Mouse (Mus musculus): ENCODE results near the gene AU021092. TPM values are rescaled to one million over a fixed set of nuclear protein-coding genes. Genes with fewer than 3 reads are reported as not detected.

Gene AU021092
- total RNA-seq, 4 experiments from 2014 or later: 5.2 to 6.2 (median 5.6) TPM

DNA sequence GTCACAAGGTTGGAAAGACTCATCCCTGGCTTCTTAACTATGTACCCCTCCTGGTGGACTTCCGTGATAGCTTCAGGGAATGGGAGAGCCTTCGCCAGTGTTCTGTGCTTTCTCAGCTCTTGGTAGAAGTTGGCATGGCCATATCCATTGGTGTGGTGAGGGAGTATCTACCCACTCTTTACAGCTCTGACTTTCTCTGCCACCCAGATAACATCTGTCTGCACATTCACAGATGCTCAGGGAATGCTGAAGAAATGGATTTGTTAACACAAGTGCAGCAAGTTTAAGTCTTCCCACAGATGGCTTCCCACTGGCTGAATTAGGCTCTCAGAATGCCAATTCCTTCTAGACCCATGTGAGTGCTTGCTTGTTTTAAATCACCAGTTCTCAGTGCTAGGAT is 8.0 kb downstream of the AU021092 start:
- DNase-seq (ENCODE audit: low spot score in 2 of 2): no peak

DNA sequence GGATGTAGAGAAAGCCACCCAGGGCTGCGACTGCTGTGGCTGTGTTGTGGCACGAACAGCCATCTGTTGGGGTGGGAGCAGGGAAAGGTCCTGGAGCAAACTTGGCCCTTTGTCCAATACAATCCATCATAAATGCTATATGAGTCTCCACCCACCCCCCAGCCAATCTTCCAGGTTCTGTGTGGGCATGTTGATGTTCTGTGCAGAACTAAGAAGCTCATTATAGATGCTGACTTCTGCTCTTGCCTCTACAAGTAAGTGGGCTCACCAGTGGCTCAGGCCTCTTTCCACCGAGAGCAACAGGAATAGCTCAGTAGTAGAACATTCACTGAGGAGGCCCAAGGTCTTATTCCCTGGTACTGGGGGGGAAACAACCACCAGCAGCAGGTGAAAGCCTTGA is 9.9 kb downstream of the AU021092 start:
- no peak for DNase-seq (ENCODE audit: low spot score in 2 of 2)

DNA sequence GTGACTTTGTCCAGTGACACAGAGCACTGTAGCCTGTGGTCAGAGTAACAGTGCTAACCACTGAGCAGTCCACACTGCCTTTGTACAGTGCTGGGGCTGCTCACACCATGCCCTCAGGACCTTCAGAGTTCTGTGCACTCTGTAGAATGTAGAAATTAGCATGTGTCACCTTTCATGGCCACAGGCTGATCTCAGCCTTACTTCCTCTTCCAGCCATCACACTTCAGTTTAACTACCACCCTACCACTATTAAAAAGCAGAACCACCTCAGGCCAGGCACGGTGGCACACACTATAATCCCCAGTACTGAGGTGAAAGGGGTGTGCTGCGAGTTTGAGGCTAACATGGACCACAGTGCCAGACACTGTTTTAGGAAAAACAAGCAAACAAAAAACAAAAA is 11.7 kb downstream of the AU021092 start:
- no peak for DNase-seq (ENCODE audit: low spot score in 2 of 2)

DNA sequence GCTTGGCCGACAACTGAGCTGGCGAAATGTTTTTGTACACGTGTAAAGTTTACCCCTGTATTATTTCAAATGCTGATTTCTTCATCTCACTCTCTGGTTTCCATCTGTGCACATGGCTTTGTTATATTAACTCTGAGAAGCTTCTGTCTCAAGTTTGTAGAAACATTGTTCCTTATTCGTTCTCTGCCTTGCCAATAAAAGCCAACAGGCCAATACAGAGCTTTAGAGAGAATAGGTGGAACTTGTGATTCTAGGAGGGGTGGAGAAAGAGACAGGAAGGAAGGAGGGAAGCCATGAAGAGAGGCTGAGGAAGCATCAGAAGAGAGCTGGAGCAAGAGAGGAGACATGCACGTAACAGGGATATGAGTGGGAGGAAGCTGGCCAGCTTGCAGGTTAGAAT is 16.0 kb downstream of the AU021092 start:
- DNase-seq (ENCODE audit: low spot score in 2 of 2): no peak

DNA sequence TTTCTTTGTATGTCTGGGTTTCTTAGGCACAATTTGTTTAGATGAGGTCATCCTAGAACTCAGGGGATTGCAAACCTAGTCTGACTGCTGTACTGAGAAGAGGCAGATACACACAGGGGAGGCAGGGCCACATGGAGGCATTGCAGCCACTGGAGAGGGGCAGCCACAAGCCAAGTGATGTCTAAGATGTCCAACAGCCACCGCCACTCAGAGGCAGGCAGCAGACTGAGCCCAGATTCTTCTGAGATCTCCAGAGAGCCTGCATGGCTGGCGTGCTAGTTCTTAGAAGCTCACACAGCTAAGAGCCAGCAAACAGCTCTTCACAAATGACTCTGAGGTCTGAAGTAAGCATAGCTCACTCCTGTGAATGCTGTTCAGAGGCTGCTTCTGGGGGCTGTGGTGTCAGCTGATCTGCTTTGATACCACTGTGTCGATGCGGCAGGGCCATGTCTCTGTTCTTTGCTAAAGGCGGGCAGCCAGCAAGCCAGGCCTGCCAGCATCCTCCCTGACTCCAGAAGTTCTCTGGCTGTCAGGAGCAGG is 16.6 kb downstream of the AU021092 start:
- DNase-seq (ENCODE audit: low spot score in 2 of 2): no peak

DNA sequence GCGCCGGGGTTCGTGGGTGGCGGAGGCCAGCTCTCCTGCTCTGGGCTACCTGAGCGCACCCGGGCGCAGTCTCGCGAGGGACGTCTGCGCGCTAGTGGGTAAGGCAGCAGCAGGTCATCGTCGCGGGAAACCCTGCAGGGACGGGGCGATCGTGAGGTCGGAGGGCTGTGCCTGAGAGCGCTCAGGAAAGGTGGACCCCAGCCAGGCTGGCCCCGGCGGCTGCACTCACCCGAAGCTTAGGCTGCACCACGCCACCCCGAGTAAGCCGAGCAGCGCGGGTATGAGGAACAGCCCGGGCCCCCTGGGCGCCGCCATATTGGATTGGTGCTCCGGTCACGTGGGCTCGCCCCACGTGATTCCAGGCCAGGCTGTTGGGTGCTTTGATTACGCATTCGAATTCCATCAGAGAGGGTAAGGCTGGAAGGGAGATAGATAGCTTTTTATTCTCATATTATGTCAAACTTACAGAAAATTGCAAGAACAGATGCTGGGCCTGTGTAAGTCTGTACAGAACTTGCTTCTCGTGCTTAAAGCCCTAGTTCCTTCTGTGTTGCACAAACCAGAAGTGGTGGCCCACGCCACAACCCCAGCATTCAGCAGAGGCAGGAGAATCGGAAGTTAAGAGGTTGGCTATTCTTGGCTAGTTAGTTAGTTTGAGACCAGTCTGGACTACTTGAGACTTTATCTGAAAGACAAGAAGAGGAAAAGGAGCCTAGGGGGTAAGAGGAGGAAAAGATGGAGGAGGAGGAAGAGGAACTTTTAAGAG is 18.2 kb downstream of the AU021092 start, which contains the start of gene Nagpa:
Gene Nagpa, minus strand, starts transcription at position 345 of the 766 bp plus-strand sequence.
- DNase-seq (ENCODE audit: low spot score in 2 of 2): peak; percentile 76 to 78

DNA sequence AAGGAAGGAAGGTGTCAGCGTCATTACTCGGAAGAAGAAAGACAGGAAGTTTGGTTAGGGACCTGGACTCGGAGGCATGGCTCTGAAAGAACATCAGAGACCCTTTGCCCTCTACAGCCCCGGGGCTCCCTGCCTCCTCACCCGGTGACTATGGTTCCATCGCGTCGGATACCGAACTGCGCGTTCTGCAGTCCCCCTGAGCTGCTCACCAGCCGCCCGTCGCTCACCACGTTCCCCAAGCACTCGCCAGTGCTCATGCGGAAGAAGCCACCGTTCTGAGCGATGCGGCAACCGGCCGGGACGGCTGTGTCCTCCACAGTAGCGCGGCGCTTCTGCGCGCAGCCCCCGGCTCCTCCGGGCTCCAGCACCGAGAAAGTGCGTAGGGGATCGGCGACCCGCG is 18.9 kb downstream of the AU021092 start:
- no peak for DNase-seq (ENCODE audit: low spot score in 2 of 2)

DNA sequence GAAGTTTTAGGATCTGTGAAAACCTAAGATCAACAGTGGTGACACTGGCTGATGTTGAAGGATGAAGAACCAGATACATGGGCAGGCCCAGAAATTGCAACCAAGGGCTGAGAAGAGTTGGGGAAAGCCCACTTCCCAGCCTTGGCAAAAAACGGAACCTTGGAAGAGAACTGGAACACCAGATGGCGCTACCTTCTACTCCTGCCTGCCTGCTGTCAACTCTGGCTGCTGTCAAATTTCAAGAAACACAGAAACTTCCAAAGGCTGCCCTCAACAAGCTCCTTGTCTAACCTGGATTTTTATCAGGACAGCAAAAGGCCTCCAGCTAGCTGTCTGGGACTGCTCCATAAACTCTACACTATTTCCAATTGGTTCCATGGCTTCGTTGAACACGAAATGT is 19.4 kb downstream of the AU021092 start:
- DNase-seq (ENCODE audit: low spot score in 2 of 2): peak in 1 of 2 experiments; percentile 52

DNA sequence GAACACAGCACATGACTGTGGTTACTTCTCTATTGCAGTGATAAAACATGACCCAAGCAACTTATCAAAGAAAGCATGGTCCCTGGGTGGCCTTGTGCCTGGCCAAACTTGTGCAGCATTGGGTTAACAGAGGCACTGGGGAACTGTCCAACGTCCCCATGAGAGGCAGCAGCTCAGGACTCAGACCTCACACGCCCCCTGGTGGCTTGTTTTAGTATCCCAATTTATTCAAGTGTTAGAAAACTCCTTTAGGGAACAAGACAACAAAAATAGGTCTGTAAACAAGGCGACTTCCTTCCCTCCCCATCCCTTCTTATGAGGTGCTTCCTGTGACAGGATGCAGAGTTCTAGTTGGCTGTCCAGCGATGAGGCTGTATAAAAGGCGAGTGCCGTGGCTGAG is 27.0 kb downstream of the AU021092 start:
- DNase-seq (ENCODE audit: low spot score in 2 of 2): peak in 1 of 2 experiments; percentile 43

DNA sequence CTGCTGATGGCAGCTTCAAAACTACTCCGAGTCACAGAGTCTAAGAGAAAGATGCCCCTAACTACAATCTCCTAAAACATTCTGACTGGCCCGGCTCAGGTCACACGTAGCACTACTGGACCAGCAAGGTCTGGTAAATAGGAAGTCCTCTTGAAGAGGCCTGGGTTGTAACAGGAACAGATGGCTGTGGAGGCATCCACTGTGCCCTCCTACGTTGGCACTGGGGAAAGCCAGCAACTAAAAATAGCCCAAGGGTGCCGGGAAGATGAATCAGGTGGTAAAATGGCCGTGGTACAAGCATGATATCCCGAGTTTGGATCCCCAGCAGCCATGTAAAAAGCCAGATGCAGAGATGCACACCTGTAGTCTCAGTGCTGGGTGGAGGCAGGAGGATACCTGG is 35.9 kb downstream of the AU021092 start:
- DNase-seq (ENCODE audit: low spot score in 2 of 2): peak in 1 of 2 experiments; percentile 37

DNA sequence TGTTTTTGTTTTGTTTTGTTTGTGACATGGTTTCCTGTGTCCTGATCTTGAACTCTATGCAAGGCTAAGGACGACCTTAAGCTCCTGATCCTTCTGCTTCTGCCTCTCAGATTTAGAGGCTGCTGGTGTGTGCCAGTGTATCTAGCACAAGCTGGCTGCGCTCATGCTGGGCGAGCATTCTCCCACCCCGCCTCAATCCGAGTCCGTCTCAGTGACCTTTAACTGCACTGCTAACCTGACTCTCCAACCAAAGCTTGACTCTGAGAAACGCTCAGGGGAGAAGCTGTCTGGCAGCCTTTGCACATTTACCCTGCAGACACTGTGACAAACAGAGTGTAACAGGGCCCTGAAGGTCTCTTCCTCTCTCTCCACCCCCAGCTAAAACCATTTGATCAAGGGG is 36.4 kb downstream of the AU021092 start:
- DNase-seq (ENCODE audit: low spot score in 2 of 2): no peak

DNA sequence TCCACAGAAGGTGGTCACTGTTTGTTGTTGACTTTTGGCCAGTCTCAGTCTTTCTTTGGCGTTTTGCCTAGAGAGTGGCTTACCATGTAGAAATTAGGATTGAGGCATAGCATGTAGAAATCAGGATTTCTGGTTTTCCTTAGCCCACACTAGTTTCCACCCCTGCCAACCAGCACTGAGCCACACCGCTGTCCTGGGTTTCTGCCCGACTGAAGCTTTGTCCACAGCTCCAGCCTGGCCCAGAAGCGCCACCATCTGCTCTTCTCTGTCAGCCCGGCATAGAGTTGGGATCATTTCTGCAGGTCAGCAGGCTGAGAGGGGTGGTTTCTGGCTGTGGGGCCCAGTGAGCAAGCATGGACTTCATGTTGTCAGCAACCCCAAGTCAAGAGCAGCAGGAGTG is 37.1 kb downstream of the AU021092 start:
- no peak for DNase-seq (ENCODE audit: low spot score in 2 of 2)

DNA sequence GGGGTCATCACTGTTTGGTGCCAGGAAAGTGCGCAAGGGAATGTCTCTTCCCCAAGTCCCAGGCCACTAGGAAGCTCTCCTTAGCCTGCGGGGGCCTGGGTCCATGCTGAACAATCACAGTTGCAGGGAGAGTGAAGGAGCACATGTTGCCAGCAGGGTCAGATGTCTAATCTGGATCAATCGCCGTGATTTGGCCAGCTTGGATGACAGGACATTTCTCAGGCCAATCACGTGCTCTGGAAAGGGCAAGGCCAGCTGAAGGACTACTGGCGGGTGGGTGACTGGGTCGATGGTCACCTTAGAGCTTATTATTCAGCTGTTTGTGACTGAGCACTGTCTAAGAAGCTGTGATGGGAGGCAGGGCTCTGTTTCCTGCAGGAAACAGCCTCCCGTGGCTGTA is 38.0 kb downstream of the AU021092 start:
- no peak for DNase-seq (ENCODE audit: low spot score in 2 of 2)

DNA sequence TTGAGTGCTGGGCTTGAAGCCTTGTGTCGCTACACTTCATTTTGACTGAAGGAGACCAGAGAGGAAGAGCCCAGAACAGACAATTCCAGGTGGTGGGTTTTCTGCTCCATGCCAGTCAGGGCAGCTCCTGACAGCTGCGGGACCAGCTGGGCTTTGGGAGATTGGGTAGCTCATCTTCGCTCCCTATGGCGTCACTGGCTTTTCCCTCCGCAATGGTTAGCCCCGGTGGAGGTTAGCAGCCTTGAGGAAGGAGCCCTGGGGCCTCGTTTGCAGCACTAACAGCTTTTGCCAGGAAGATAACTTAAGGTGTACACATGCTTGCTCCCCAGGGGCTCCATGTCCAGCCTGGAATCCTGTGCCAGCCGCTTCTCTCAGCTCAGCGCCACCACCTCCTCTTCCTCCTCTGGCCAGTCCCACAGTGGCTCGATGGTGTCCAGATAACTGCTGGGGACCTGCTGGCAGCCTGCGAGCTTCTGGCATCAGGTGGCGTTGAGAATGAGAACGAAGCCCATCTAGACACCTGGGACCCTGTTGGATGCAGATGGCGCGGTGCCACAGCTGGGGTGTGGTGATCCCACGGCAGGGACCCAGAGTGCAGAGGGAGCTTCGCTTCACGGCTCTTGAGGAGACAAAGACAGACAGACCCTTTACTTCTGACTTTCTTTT is 38.7 kb downstream of the AU021092 start:
- no peak for DNase-seq (ENCODE audit: low spot score in 2 of 2)

DNA sequence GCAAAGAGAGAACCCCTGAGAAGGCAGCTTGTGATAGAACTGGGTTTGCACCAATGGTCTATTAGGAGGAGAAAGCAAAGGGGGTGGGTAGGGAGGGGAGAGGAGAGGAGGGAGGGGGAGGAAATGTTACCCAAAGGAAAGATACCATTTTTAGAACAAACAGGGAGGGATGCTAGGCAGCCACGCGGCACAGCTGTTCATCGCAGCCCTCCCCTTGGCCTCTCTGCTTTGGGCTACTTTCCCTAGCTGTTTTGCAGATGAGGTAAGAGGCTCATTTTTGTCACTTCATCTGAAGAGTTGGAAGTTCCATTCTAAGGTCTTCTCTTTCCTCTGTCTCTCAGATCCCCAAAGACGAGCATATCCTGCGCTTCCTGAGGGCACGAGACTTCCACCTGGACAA is 49.5 kb downstream of the AU021092 start:
- DNase-seq (ENCODE audit: low spot score in 2 of 2): no peak

DNA sequence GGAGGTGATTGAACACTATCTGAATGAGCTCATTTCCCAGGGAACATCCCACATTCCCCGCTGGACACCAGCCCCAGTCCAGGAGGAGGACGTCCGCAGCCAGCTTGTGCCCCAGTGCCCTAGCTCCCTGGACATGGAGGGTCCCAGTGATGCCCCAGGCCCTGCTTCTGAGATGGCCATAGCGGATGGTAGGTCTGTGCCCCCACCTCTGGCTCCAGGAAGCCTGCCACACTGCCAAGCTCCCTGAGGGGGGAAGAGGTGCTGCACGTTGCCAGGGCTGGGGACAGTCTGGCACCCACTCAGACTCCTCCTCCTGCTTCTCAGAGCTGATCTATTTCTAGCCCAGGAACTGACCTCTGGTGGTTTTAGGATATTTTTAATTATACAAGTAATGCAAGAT is 53.3 kb downstream of the AU021092 start:
- no peak for DNase-seq (ENCODE audit: low spot score in 2 of 2)

DNA sequence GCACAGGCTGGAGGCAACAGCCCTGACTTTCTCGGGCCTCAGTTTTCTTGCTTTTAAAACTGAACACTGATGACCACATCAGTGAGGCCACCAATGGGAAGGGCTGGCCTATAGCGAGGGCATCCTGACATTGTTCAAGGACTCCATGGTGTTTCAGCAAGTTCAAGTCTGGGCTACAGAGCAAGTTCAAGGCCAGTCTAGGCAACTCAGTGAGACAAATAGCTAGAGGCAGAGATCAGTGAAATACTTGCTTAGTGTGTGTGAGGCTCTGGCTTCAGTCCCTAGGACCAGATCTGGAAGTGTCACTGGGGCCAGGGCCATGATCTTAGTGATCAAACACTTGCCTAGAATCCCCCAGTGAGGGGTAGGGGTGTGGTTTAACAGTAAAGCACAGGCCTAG is 54.1 kb downstream of the AU021092 start:
- DNase-seq (ENCODE audit: low spot score in 2 of 2): no peak

DNA sequence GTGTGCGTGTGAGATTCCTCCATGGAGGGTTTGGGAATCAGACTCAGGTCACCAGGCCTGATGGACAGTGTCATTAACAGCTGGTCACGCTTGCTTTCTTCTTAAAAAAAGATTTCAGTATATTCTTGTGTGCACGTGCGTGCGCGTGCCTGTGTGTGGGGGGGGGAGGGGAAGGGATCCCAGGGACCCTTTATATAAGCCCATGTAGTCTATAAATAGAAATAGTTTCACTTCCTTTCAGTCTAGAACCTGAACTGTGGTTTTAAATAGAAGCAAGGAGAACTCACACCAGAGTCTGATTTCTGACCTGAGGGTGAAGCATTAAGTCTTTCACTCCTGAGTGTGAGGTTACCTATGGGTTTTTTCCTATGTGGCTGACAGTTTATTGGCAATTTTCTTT is 57.8 kb downstream of the AU021092 start:
- no peak for DNase-seq (ENCODE audit: low spot score in 2 of 2)

Small RNA genes within 50 kb of the gene (microRNA-seq; reads per million reads assigned to microRNA genes)
- gene Gm23689 (0 reads per million in 2 experiments), gene Gm26095 (0 reads per million in 2 experiments), gene Mir6364 (0 reads per million in 2 experiments)

Other genes starting within 250 kb of the AU021092 start
- not detected for gene Sept12, start 224.4 kb downstream of the AU021092 start, total RNA-seq (2022)
- not detected for gene Smim22, start 215.0 kb downstream of the AU021092 start, total RNA-seq (2022)
- gene Rogdi, start 208.7 kb downstream of the AU021092 start, total RNA-seq (2022): 100 to 1,000 TPM; 282 to 333 (median 307) TPM
- 100 to 1,000 TPM; 134 to 153 (median 147) TPM for gene Glyr1, start 172.4 kb downstream of the AU021092 start, total RNA-seq (2022)
- gene Ubn1, start 172.2 kb downstream of the AU021092 start, total RNA-seq (2022): 10 to 100 TPM; 41.1 to 47.2 (median 44.8) TPM
- gene Ppl, start 89.9 kb downstream of the AU021092 start, total RNA-seq (2022): 1 to 10 TPM; 3.9 to 6.4 (median 5.0) TPM
- gene Sec14l5, start 75.2 kb downstream of the AU021092 start, total RNA-seq (2022): 10 to 100 TPM in 2 of 4 experiments, 1 to 10 TPM in 2; 8.3 to 11.1 (median 9.7) TPM
- 10 to 100 TPM; 11.1 to 18.8 (median 14.8) TPM for gene Nagpa, start 18.3 kb downstream of the AU021092 start, total RNA-seq (2022)
- gene Alg1, start 11.3 kb upstream of the AU021092 start, total RNA-seq (2022): 10 to 100 TPM; 32.0 to 36.7 (median 32.7) TPM
- 1 to 10 TPM; 3.9 to 7.2 (median 5.0) TPM for gene Eef2kmt, start 33.7 kb upstream of the AU021092 start, total RNA-seq (2022)

Data from layer of hippocampus, adult 8-10 months (tissue).